Mouse (Mus musculus) cerebellum, adult 2 months (tissue): ENCODE measurements around the gene Gcnt3.

Experiments
- CTCF ChIP-seq: fragments of 200-500 bp; IDR thresholded peaks from 2 replicates; pipeline ENCODE4 v1.5.1; 2011; ENCODE audit warnings: low read depth, mild to moderate bottlenecking, control low read depth, low read length, moderate library complexity, borderline replicate concordance; ENCODE audit not compliant: insufficient read depth
- POLR2A ChIP-seq: fragments of 200-500 bp; IDR thresholded peaks from 2 replicates; pipeline ENCODE4 v1.6.1; 2011; ENCODE audit warnings: low read length, control low read depth, borderline replicate concordance; ENCODE audit not compliant: insufficient read depth

- TF ChIP-seq POLR2A (no peak), CTCF (no peak)
Measured at GRCm38 (mm10) chr9:70077170-70077569, 39.3 kb upstream of the Gcnt3 start.
